Mouse (Mus musculus) gastrocnemius, postnatal 4 days (tissue): ENCODE measurements around the gene Kazn. TPM values are rescaled to one million over a fixed set of nuclear protein-coding genes. Genes with fewer than 3 reads are reported as not detected.

Source experiments
- DNase-seq, 2 experiments: peaks; one replicate each; pipeline ENCODE4 v3.0.0; 2021 to 2022; ENCODE audit warnings: low spot score in 2 of 2, mixed read lengths in 2 of 2
- total RNA-seq, 2 experiments: library from RNA; stranded (reverse); gene quantifications; 2 replicates each; pipeline ENCODE4 v1.2.3; 2021

Kazn gene
- total RNA-seq, 2 experiments from 2014 or later, result 10.1 to 10.5 TPM

DNA sequence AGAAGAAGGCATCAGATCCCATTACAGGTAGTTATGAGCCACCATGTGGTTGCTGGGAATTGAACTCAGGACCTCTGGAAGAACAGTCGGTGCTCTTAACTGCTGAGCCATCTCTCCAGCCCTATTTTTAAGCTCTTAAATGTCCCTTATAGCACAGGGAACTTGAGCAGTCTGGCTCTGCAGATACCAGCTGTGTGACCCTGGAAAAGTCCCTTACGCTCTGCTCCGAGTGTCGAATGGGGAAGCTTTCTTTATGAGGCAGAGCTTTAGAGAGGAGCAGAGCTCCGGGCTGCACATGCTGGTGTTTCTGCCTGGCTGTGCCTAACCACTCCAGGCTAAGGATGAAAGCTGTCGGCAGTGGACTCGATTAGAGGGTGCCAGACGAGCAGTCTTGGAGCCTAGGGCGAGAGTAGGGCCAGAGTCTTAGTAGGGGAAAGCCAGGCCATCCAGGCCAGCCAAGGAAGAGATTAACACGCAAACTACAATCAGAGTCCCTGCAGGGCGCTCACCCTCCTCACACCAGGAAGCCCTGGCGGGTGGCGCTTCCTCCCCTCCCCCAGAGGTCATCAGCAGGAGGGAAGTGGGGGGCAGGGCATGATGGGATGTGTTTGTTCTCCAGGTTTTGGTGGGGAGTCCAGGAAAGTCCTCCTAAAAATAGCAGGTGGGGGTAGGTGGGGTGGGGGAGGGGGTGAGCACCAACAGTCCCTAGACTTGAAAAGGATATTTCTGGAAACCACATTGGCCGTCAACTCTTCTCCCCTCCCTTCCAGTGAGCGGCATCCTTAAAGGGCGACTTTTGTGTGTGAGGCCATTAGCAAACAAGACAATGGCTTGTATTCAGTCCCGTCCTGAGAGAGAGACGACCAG lies 73.1 kb downstream of the Kazn start:
- no peak for DNase-seq

DNA sequence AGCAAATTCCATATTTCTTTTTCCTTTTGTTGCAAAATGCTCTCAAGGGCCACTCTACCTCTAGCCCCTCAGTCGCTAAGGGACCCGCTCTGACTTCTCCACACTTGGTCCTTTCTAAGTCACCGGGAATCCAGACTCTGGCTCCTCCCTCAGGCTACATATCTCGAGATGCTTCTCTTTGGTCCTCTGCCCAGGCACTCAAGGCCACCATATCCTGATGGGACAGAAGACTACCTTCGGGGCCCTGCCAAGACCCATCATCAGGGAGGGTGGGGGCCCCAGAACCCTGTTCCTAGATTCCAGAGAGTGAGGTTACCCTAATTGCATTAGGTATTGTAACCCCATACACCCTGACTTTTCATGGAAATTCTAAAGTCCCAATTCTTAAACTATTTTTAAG lies 73.8 kb downstream of the Kazn start:
- DNase-seq, result no peak

DNA sequence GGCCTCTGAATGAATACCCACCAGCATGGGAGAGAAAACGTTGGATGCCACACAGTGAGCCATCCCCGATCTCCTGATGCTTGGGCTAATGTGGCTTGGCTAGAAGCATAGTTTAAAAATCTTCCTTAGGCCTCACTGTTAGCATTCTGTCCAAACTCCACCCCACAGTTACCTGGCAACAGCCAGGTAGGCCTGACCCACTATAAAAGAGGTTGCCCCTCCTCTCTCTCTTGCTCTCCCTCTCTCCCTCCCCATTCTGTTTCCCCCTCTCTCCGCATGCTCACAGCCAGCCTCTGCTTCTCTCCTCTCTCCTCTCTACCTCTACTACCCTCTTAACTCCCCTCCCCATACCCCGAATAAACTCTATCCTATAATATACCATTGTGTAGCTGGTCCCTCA lies 74.8 kb downstream of the Kazn start:
- DNase-seq, result no peak

DNA sequence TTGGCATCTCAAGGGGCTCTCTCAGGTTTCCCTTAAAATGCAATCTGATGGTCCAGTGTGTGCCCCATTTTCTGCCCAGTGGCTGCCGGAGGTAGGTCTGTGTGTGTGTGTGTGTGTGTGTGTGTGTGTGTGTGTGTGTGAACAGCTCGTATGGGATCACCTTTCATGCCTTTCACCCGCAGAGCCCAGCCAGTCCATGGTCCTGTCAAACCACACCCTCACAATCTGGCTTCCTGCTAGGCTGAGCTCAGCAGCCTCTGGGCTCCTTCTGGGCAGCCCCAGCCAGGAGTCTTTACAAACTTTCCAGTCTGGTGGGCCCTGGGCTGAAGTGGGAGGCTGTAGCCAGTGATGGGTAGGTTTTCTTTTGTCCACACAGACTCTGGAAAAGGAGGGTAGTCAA lies 75.3 kb downstream of the Kazn start:
- no peak for DNase-seq

DNA sequence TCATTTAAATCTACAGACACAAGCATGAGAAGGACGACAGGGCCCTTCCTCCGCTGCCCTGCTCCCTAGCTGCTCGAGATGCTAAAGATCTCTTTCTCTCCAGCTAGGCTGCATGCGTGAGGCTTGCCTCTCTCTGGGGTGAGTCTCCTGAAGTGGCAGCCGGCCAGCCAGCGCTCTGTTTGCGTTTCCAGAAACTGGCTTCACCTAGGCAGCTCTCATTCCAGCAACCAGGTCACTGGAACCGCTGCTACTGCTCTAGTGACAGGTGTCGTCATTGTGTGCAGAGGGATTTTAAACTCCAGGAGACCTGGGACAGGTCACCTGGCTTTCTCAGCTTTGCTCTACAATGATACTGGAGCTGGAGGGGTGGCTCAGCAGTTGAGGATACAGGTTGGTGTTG lies 76.5 kb downstream of the Kazn start:
- no peak for DNase-seq

DNA sequence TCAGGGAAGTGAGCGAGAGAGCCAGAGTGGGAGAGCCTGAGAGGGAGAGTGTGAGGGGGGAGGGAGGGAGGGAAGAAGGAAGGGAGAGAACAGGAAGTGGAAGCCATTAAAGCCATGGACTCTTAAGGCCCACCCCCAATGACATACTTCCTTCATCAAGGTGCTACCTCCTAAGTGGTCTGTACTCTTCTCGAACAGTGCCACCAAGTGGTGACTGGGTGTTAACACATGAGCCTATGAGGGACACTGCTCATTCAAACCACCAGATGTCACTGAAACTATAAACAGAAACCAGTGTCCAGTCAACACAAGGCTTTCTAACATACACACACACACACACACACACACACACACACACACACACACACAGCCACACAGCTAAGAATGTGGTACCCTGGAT lies 77.1 kb downstream of the Kazn start:
- no peak for DNase-seq

DNA sequence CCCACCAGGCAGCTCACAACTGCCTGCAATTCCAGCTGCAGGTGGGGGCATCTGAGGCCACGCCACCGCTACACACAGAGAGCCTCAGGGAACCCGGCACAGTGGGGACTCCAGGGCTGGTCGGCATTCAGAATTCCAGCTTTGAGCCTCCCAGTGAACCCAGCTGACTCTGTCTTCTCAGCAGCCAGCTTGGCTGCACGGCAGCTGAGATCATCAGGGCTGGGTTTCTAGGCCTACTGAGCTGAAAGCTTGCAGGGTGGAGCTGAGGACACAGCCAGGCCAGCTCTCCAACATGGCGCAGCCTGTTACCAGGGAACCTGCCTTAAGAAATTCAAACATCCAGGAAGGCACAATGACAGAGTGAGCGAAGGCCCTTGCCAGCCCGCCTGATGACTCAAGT lies 79.2 kb downstream of the Kazn start:
- DNase-seq, result peak; percentile 54 to 61

DNA sequence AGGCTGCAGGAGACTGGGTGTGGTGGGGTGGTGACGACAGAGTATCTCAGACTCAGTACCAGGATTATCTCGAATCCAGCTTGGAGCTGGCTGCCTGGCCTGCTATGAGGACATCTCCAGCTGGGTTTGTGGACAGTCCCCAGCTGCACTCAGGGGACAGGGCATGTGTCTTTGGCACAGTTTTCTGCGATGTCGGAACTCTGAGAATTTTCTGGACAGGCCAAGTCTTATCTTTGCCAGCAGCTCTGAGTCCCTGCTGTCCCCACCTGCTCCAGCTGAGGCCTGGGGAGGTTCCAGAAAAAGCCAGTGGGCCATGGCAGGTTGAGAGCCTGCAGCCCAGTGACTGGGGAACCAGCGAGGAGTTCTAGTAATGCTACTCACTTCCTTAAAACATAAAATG lies 82.7 kb downstream of the Kazn start:
- DNase-seq, result peak in 1 of 2 experiments; percentile 56

DNA sequence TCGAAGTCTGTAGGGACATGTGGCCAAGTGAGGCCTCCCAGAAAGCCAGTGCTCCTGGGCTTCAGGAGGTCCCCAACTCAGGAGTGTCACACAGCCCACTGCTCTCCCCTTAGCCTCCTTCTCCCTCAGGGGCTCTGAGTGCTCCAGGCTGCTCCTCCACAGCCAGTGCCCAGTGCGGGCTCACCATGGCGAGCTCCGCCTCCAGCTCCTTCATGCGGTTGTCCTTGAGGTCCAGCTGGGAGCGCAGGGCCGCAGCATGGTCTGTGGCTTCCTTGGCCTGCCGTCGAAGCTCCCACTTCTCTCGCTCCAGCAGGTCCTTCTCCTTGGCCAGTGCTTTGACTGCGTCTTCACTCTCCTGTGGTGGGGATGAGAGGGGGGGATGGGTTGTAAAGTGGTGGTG lies 85.0 kb downstream of the Kazn start:
- DNase-seq, result no peak

DNA sequence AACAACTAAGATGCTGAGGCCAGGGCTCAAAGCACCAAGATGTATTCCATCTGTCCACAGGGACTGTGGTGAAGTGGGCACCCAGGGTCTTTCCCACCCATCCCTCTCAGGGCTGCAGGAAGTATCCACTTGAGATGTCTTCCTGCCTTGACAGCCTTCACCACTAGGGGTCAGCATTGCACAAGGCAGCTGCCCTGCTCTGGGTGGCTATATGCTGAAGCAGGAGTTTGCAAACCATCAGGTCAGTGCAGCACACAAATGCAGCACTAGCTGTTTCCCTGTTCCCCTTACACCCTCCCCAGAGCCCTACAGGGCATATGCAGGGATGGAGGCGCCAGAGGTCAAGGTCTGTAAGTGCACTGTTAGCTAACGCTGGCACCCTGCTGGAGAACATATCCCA lies 85.7 kb downstream of the Kazn start:
- peak; percentile 77 to 84 for DNase-seq

DNA sequence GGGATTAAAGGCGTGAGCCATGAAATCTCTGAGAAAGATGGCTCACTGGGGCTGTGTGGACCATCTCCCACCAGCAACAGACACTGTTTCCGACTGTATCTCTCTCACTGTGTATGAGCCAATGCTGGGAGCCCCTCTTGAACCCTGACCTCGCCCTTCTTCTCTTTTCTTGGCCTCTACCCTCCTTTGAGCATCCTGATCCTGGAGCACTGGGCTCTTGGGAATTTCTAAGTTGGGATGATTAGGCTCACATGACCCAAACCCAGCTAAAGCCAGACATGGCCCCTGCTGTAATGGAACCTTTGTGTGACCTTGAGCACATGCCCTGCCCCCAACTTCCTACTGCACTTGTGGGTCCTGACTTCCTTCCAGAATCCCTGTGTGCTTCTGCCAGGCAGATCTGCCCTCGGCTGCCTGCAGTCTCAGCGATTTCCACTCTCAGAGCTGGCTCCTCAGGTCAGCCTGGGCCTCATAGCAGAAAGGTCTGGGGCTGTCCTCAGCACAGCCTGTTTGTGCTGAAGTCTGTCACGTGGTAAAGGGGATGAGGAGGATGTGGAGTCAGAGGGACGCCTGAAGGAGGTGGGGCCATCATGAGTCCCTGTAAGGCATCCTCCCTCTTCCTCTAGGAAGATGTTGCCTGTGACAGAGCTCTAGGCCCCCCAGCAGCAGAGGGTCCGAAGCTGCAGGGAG lies 86.3 kb downstream of the Kazn start:
- DNase-seq, result no peak

DNA sequence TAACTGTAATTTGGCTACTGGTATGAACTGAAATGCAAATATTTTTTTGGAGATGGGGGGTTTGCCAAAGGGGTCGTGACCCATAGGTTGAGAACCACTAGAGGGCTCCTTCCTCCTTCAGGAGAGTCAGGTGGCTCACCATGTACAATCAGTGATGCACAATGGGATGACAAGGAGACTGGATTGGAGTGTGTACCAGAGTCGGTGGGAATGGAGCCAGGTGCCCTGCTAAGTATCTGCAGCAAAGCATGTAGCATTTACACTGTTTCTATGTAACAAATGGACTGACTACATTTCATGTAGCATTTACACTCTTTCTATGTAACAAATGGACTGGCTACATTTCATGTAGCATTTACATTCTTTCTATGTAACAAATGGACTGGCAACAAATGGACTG lies 89.1 kb downstream of the Kazn start:
- no peak for DNase-seq

DNA sequence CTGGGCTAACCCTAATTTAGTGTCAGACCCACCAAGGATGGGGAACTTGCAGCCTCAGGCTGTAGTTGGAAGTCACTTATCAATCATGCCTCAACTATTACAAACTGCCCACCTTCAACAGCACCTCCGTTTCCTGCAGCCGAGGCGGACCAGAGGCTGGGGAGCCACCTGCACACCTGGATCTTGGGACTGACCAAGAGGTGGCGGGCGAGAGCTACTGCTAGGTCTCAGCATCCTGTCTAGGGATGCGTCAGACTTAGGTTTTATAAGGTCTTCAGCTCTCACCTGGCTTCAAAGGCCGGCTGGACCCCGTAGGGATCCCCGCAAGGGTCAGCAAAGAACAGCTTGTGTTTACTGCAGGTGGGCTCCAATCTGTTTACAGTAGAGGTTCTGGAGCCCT lies 90.0 kb downstream of the Kazn start:
- DNase-seq, result no peak

DNA sequence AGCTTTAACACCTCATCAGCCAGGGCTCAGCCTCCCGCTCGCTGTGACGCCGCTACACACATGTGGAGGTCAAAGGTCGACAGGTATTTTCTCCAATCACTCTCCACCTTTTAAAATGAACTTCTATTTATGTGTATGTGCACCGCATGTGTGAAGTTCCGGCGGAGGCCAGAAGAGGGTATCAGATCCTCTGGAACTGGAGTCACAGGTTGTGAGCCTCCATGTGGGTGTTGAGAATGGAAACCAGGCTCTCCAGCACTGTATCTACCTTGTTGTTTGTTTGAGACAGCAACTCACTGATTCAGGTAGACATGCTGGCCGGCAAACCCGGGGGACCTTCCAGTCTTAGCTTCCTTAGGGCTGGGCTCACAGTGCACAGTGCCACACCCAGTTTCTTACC lies 91.5 kb downstream of the Kazn start:
- no peak for DNase-seq

DNA sequence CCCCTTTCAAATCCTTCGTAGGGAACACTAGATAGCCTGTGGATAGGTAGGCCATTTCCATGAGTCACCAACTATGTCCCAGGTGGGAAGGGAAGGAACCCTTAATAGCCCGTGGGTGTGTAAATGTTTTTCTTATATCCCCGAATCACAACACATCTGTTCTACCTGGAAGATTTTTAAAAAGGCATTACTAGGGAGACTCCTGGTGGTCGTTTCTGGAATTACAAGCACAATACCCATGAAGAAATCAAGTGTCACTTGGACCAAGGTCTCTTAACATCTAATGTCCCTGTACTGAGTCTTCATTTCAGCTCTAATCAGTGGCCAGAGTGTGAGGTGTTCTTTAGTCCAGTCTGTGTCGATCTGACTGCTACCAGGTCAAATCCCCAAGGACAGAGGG lies 95.1 kb downstream of the Kazn start:
- no peak for DNase-seq

DNA sequence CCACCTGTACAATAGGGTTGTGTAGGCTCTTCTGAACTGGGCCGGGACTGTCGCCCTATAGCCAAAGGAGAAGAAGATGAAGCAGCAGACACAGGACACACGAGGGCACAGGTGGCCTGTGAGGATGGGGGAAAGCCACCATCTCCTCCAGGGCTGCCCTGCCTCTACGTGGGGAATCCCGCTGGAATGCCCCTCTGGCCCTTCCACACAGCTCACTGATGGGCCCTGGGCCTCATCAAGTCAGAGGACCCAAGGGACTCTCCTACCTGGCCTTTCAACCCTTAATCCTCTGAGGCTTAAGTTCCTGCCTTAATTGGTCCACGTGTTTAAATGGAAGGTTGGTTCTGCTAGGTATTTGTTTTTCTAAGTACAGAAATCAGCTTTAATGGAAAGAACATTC lies 95.9 kb downstream of the Kazn start:
- DNase-seq, result no peak

DNA sequence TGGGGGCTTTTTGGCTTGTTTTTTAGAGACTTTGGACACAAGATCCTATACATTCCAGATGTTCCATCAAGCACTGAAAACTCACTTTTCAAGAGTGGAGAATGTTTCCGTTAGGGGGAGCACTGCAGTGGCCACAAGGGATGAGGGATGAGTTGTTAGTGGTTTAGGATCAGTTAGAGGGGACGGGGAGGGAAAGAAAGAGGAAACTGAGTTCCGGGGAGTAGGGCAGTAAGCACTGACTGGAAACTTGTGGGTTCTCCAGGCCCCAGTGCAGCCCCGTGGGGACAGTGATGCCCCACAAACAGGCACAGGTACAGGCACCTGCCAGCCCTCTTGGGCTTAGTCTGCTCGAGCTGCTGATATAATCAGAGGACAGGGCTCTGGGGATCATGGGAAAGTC lies 99.5 kb downstream of the Kazn start:
- DNase-seq, result no peak

DNA sequence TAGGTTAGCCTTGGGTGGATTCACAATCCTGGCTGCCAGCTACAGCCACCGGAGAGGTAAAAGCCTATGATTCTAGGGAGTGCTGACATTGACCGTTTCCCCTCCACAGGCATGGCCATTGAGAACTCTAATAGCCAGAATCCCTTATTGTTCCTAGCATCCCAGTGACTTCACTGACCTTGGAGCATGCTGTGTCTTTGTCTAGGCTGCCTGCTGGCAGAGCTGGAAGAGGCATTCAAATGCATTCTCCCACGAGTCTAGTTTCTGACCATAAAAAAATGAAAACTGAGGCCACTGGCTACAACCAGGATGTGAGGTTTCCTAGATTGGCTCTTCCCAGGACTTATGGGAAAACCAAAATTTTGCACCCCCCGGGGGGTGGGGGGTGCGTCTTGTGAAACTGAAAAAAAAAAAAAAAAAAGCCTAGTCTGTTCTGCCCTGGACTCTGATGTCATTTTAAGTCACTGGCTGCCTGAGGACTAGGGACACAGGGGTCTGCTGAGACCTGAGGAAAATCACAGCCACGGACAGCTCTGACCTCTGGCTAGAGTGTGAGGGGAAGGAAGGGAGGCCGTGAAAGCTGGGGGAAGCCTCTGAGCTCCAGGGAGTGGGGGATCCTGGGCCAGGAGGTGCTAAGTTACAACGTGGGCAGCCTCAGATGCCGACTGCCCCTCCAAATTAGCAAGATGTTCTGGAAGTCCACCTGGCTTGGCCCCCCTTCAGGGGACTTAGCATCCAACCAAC lies 100.7 kb downstream of the Kazn start:
- DNase-seq, result no peak

DNA sequence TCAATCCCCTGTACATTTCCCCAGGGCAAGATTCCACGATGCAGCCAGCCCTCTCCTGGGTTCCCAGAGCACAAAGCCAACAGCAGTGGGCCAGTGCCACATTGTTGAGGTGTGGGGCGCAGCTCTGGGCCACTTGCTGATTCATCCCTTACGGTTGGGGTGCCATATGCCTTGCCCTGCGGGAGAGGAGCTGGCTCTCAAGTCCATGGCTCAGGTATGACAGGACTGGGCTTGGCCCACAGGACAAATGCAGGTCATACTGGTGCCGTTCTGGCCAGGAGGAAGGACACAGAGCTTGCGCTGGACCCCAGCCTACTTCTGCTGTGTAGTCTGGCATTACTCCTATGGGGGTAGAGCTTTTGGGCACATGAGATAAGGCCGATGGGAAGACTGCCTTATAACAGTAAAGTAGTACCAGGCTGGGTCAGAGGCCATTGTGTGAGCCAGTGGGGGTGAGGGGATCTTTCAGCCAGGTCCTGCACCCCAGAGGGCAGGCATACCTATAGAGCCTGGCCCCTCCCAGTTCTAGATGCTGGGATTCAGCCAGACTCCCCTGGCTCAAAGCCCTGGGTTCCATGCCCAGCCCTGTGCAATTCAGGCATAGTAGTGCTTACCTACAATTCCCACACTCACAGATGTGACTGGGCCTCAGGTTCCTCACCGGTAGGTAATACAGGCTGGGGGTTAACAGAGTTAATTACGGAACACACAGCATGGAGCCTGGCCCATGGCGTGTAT lies 102.3 kb downstream of the Kazn start:
- DNase-seq, result no peak

DNA sequence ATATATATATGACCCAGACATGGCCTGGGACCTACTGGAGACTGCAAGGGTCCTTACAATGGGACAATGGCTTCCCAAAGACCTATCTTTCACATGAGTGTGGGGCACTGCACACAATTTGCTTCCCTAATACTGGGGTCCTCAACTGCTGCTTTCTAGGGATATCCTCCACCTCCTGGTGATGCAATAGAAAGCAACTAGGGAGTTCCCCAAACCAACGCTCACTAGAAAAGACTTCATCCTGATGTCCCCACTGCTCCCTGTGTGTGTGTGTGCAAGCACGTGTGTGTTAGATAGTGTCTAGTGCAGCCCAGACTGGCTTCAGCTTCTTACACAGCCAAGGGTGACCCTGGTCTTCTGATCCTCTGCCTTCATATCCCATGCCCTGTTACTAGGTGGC lies 103.7 kb downstream of the Kazn start:
- no peak for DNase-seq

DNA sequence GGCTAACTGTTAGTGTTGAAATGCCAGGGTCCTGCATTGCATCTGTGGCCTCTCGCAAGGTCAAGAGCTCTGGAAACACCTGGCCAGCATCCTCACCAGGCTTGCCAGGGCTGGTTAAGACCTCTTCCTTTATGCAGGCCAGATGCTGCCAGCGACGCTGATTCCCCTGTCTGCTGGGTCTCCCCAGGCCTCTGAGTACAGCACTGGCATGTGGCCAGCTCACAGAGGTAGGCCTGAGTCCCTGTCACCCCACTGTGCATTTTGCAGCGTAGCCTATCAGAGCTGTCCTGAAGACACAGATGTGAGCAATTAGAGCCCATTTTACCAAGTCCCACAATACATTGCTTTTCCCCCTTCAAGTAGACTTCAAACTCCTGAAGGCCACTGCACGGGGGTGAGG lies 109.0 kb downstream of the Kazn start:
- no peak for DNase-seq
